Mouse (Mus musculus) ES-E14 (cell line): ENCODE measurements at regions not wholly inside any gene's neighbourhood (a gene's known extent, or its start where the extent isn't known, plus 50 kb on each side); places are given as distances from the start of the nearest gene placed in this dataset.

Experiments
- HCFC1 ChIP-seq: IDR thresholded peaks from 2 replicates; pipeline ENCODE4 v1.6.1; 2012; ENCODE audit warnings: low read length, inconsistent platforms, borderline replicate concordance; ENCODE audit not compliant: insufficient read depth
- ZC3H11A ChIP-seq: IDR thresholded peaks from 2 replicates; pipeline ENCODE4 v1.6.1; 2012; ENCODE audit warnings: low read depth, mild to moderate bottlenecking, inconsistent platforms, low read length, borderline replicate concordance
- ZNF384 ChIP-seq: IDR thresholded peaks from 2 replicates; pipeline ENCODE4 v1.6.1; 2012; ENCODE audit warnings: low read depth, low read length, inconsistent platforms

DNA sequence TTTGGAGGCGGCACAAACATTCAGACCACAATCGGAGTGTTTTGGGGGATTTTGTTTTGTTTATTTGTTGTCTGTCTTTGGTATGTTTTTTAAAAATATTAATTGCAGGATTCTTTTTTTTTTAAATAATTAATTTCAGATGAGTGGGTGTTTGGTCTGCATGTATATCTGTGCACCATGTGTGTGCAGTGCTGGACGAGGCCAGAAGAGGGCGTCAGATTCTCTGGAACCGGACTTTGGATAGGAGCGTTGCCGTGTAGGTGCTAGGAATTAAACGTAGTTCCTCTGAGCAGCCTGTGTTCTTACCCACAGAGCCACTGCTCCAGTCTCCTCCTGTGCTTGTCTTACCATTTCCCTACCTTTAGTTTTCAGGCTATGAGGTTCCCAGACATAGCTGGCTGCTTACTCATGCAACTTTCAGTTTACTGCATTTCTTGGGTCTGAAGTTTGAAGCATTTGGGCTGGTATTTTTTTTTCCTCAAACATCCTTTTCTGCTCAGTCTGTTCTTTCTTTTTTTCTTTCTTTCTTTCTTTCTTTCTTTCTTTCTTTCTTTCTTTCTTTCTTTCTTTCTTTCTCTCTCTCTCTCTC, 95.4 kb upstream of the Arhgap5 start:
- no peak for TF ChIP-seq ZC3H11A
- TF ChIP-seq ZNF384, result peak; percentile 68; the same call in 1 of the 2 replicates
- TF ChIP-seq HCFC1, result no peak
